Mouse (Mus musculus) cortical plate, adult 2 months (tissue): ENCODE results near the gene Obp2b. TPM values are rescaled to one million over a fixed set of nuclear protein-coding genes. Genes with fewer than 3 reads are reported as not detected.

Experiments used
- H3K27ac ChIP-seq: fragments of 200-500 bp; 2 replicates; pipeline ENCODE4 v1.5.1; 2012; ENCODE audit warnings: low read length, control low read depth, inconsistent platforms; ENCODE audit not compliant: insufficient read depth
- H3K4me1 ChIP-seq: fragments of 200-500 bp; 2 replicates; pipeline ENCODE4 v1.6.1; 2011; ENCODE audit warnings: low read length; ENCODE audit not compliant: control insufficient read depth, insufficient read depth
- H3K4me3 ChIP-seq: fragments of 200-500 bp; 2 replicates; pipeline ENCODE4 v1.5.1; 2011; ENCODE audit warnings: mild to moderate bottlenecking, low read length, control low read depth; ENCODE audit not compliant: insufficient read depth
- CTCF ChIP-seq: fragments of 200-500 bp; IDR thresholded peaks from 2 replicates; pipeline ENCODE4 v1.5.1; 2011; ENCODE audit warnings: mild to moderate bottlenecking, control low read depth, low read length; ENCODE audit not compliant: insufficient read depth; ENCODE audit errors: extremely low read depth
- POLR2A ChIP-seq: fragments of 200-500 bp; IDR thresholded peaks from 2 replicates; pipeline ENCODE4 v1.6.1; 2011; ENCODE audit warnings: mild to moderate bottlenecking, low read length, control low read depth; ENCODE audit not compliant: insufficient read depth; ENCODE audit errors: extremely low read depth
- polyA plus RNA-seq: library from polyadenylated mRNA; depleted of rRNA; stranded (reverse); fragments of >200 nt; gene quantifications from 2 replicates; pipeline ENCODE4 v1.2.3, GENCODE M21; 2012

Obp2b gene
- polyA plus RNA-seq, 1 experiment: not detected

DNA sequence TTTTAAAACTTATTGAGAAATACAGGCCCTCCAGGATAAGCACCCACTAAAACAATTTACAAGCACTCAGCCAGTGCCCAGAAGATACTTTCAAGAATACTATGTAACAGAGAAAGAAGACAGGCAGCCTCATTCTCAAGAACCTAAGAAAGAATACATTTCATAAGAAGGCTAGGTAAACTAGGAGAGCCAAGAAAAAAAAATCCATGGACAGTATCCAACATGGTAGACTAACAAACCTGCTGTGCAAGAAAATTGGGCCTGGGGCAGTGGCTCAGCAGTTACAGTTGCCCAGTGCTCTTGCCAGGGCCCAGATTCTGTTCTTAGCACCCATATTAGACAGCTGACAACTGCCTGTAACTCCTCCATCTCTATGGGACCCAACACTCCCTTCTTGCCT lies 19.6 kb upstream of the Obp2b start:
- H3K4me1 ChIP-seq: no peaks in the 10 kb centered on the region
- TF ChIP-seq CTCF: no peak
- TF ChIP-seq POLR2A: no peak
- H3K27ac ChIP-seq: no peak overlapping the region
- H3K4me3 ChIP-seq: no peak overlapping the region

DNA sequence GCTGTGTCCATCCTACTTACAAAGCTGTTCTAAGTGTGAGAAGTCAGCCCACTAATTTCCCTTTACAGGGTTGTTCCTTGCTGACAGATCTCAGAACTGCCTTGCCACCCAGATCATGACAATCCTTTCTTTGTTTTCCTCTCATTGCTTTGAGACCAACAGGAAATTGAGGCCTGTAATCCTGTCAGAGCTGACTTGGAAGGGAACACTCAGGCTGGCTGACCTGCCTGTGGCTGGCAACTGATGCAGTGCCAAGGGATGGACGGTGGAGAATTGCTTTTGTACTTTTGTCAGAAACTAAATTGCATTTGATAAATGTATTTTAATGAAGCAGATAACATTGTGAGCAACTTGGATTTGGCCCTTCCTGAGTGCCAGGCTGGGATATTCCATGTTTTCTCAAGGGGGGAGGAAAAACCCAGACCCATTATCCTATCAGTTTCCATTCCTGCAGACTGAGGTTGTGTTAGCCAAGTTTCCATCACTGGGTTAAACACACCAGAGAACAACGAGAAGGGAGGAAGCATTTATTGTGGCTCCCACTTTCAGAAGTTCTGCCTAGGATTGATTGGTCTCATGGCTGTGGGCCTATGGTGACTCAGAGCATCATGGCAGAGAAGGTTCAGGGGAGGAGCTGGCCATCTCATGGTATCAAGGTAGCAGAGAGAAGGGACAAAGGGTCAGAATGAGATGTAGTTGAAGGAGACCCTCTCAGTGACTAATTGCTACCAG lies 3.4 kb upstream of the Obp2b start:
- no peaks in the 10 kb centered on the region for H3K4me1 ChIP-seq
- no peak overlapping the region for H3K27ac ChIP-seq
- H3K4me3 ChIP-seq: no peak overlapping the region
- no peak for TF ChIP-seq POLR2A
- TF ChIP-seq CTCF: no peak

DNA sequence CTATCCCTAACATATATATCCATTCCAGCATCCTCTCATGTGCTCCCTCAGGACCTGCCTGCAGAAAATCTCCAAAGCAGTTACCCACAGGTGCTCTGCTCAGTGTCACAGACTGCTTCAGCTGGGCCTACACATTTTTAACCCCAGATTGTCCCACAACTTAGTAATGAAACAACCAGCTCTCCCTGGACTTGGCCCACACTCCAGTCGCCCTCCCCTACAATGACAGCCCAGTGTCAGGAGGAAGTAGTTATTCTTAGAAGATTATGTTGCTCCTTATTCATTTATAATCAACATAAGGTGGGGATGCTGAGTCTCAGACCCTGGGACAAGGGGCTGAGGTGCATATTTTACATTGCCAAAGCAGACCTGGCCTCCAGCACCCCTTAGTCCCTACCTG lies 4.9 kb downstream of the Obp2b start:
- Histone ChIP-seq H3K4me3 (no peak overlapping the region), H3K27ac (no peak overlapping the region), H3K4me1 (no peaks in the 10 kb centered on the region)
- TF ChIP-seq POLR2A (no peak), CTCF (no peak)

DNA sequence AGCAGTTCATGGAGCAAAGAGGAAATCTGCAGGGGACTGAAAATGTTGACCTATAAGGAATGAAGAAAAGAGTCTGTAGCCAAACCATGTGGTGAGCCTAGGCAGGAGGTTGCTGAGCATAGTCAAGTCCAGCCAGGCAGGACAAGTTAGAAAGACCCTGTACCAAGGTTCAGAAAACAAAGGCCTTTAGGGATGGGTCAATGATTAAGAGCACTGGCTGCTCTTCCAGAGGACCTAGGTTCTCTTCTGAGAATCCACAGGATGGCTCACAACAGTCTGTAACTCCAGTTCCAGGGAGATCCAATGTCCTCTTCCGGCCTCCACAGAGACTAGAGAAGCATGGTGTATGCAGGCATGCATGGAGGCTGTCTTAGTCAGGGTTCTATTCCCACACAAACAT lies 17.4 kb downstream of the Obp2b start:
- H3K4me3 ChIP-seq: no peak overlapping the region
- TF ChIP-seq POLR2A (no peak), CTCF (no peak)
- no peaks in the 10 kb centered on the region for H3K4me1 ChIP-seq
- no peak overlapping the region for H3K27ac ChIP-seq

DNA sequence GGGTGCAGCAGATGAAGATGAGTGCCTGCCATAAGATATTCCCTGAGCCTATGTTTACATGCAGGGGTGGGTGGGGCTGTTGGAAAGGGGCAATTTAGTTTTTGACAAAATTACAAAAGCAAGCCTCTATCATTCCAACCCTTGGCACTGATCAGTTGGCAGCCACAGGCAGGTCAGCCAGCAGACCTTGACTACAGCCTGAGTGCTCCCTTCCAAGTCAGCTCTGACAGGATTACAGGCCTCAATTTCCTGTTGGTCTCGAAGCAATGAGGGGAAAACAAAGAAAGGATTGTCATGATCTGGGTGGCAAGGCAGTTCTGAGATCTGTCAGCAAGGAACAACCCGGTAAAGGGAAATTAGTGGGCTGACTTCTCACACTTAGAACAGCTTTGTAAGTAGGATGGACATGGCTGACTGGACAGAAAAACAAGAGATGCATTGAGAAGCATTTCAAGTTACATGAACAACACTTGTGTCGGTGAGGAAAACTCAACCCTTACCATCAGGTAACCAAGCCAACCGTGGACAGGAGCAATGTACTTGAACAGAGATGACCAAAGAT lies 21.3 kb downstream of the Obp2b start:
- TF ChIP-seq POLR2A (no peak), CTCF (no peak)
- Histone ChIP-seq H3K27ac (no peak overlapping the region), H3K4me1 (no peaks in the 10 kb centered on the region), H3K4me3 (no peak overlapping the region)

DNA sequence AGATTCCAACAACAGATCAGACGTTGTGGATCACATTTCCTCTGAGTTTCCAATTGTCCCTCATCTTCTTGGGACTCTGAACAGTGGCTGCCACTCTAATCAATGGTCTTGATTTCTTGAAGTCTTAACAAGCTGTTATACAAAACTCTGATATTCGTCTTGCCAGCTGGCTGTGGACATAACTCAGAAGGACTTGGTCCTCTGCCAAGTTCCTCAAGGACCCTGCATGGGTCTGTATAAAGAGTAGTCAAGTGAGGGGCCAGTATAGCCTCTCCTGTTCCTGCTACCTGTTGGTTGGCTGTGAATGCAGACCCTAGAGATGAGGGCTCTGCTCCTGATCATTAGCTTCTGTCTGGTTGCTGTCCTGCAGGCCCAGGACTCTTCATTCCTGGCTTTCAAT lies 28.5 kb downstream of the Obp2b start, which contains the start of gene Lcn3:
Lcn3 (plus strand) TSS at position 301 of the 400 bp plus-strand sequence.
- no peak within 1 kb of the TSS for H3K4me3 ChIP-seq
- TF ChIP-seq POLR2A (no peak), CTCF (no peak)
- H3K27ac ChIP-seq: no peak within 1 kb of the TSS
- no peaks in the 10 kb centered on the region for H3K4me1 ChIP-seq

DNA sequence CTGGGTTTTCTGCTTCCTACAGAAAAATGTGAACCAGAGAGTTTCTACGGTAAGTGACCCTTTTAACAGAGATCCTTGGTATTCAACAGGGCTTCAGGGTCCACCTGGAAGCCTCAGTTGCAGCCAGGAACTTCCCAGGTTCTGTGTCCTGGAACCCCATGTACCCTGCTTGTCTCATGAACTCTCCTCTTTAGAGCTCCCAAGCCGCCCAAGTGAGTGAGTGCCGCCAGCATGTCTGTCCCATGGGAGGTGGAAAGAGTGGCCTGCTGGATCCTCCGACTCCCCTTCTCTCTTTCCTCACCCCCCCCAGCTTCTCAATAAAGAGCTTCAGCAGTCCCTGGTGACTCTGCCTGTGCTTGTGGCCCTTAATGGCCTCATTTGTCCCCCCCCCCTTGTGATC lies 31.0 kb downstream of the Obp2b start:
- TF ChIP-seq CTCF (no peak), POLR2A (no peak)

DNA sequence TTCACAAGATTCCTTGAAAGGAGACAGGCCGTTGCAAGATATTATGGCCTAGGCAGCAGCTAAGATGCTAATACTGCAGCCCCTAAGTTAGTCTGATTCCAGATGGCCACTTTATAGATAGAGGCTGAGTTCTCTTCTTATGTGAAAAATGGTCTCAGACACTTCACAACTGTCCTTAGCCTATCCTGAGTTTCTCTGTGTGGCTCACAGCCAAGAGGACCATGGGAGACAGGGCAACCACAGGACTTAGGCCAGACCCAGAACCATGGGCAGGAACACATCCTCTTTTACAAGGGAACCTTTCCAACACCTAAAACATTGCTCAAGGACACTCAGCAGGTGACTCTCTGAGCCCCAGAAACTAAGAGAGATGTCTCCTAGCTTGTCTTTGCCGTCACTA lies 36.7 kb downstream of the Obp2b start:
- H3K4me1 ChIP-seq: no peaks in the 10 kb centered on the region
- H3K27ac ChIP-seq: no peak overlapping the region
- no peak overlapping the region for H3K4me3 ChIP-seq
- no peak for TF ChIP-seq POLR2A
- TF ChIP-seq CTCF: no peak

More for the DNA sequence above, 31.0 kb downstream of the Obp2b start:
- no peaks in the 10 kb centered on the region for H3K4me1 ChIP-seq
- no peak overlapping the region for H3K27ac ChIP-seq
- no peak overlapping the region for H3K4me3 ChIP-seq

DNA sequence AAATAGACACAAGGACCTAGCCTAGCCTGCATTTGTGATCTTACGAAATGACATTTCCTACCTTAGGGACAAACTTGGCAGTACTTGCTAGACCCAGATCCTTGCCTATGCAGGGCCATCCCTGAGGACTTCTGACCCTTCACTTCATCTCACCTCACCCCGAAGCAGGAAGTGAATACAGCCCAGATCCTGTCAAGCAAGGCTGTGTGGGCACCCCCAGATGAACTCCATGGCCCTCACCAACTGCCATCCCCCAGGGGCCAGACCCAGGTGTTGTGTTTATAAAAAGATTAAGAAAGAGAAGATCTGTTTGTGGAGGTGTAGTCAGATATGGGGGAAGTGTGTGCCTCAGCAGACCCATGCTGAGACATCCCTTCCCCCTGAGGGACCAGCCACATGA lies 37.8 kb downstream of the Obp2b start:
- Histone ChIP-seq H3K27ac (no peak overlapping the region), H3K4me3 (no peak overlapping the region), H3K4me1 (no peaks in the 10 kb centered on the region)
- TF ChIP-seq CTCF: no peak
- no peak for TF ChIP-seq POLR2A

DNA sequence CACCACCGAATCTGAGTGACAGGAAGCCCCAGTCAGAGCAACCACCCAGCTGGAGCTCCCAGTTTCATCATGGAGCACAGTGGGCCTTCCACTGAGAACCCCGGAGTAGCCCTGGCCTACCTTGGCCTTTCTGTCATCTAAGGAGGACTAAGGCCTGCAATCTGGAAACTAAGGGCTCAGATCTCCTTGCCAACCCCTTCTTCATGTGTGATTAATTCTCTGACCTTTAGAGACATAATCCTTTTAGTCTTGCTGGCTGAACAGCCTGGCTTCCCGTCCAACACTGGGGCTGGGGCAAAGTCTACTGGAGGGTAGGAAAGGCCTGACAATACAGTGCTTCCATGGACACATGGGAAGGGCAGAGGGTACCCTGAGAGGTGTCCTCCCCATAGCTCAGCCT lies 39.2 kb downstream of the Obp2b start:
- TF ChIP-seq POLR2A (no peak), CTCF (no peak)
- Histone ChIP-seq H3K4me3 (no peak overlapping the region), H3K27ac (no peak overlapping the region), H3K4me1 (no peaks in the 10 kb centered on the region)
